Mouse (Mus musculus) forebrain, embryonic 11.5 days (tissue): Measurements from ENCODE around the gene Chrna1. TPM values are rescaled to one million over a fixed set of nuclear protein-coding genes. Genes with fewer than 3 reads are reported as not detected.

Experiments used
- ATAC-seq: fragments of 200-750 bp; cut with Nextera tagmentation; replicated peaks from 2 replicates; pipeline ENCODE4 v1.8.0; 2017; ENCODE audit warnings: moderate TSS enrichment; ENCODE audit not compliant: low FRiP score
- DNase-seq: peaks from one replicate; pipeline ENCODE4 v3.0.0-alpha.2; 2017; ENCODE audit warnings: low spot score
- H3K27ac ChIP-seq: fragments of 300-500 bp; sonication (generic); 2 replicates; pipeline ENCODE4 v1.5.1; 2014; ENCODE audit warnings: low read depth, low read length
- H3K27me3 ChIP-seq: fragments of 300-500 bp; sonication (generic); 2 replicates; pipeline ENCODE4 v1.6.1; 2014; ENCODE audit warnings: mild to moderate bottlenecking, low read length, mixed read lengths; ENCODE audit not compliant: control insufficient read depth, insufficient read depth
- H3K36me3 ChIP-seq: fragments of 300-500 bp; sonication (generic); 2 replicates; pipeline ENCODE4 v1.6.1; 2014; ENCODE audit warnings: mild to moderate bottlenecking, low read length, moderate library complexity, mixed read lengths; ENCODE audit not compliant: control insufficient read depth, insufficient read depth
- H3K4me1 ChIP-seq: fragments of 300-500 bp; sonication (generic); replicated peaks from 2 replicates; pipeline ENCODE4 v1.6.1; 2014; ENCODE audit warnings: low read length, mixed read lengths; ENCODE audit not compliant: control insufficient read depth, insufficient read depth
- H3K4me2 ChIP-seq: fragments of 300-500 bp; sonication (generic); 2 replicates; pipeline ENCODE4 v1.6.1; 2014; ENCODE audit warnings: low read depth, mild to moderate bottlenecking, low read length, moderate library complexity, mixed read lengths; ENCODE audit not compliant: severe bottlenecking
- H3K4me3 ChIP-seq: fragments of 300-500 bp; sonication (generic); 2 replicates; pipeline ENCODE4 v1.5.1; 2014; ENCODE audit warnings: low read depth, low read length
- H3K9ac ChIP-seq: fragments of 300-500 bp; sonication (generic); 2 replicates; pipeline ENCODE4 v1.6.1; 2014; ENCODE audit warnings: low read length
- H3K9me3 ChIP-seq: fragments of 300-500 bp; sonication (generic); 2 replicates; pipeline ENCODE4 v1.6.1; 2016; ENCODE audit warnings: low read length, mixed read lengths; ENCODE audit not compliant: control insufficient read depth
- WGBS: fragments of 180-500 bp; shearing (Covaris S2); extraction: QIAGEN DNeasy Blood & Tissue Kit; methylation state at CpG from one replicate; pipeline ENCODE4 v1.1.7; 2014; 5-methylcytosine and 5-hydroxymethylcytosine counted together
- polyA plus RNA-seq: library from polyadenylated mRNA; unstranded; fragments of >200 nt; fragmentation: Nextera tagmentation; extraction: Ambion mirVana; gene quantifications from 2 replicates; pipeline ENCODE4 v1.2.1, GENCODE M21; 2014

The Chrna1 gene
- polyA plus RNA-seq, 1 experiment from 2014 or later: 0.32 TPM

GRCm38 (mm10) chr2:73518311-73518710 lies 61.8 kb downstream of the Chrna1 start:
- WGBS: 77% methylated on average over 2 of the region's 2 CpGs
- no peak for ATAC-seq

GRCm38 (mm10) chr2:73514178-73514577 lies 66.0 kb downstream of the Chrna1 start:
- no peak overlapping the region for H3K4me3 ChIP-seq
- no peaks in the 10 kb centered on the region for H3K36me3 ChIP-seq
- 90% methylated on average over 6 of the region's 6 CpGs for WGBS
- no peaks in the 10 kb centered on the region for H3K4me1 ChIP-seq
- no peak overlapping the region for H3K9ac ChIP-seq
- DNase-seq (peak; percentile 15), ATAC-seq (no peak)
- no peaks in the 10 kb centered on the region for H3K9me3 ChIP-seq
- H3K4me2 ChIP-seq: no peak overlapping the region
- no peaks in the 10 kb centered on the region for H3K27me3 ChIP-seq
- H3K27ac ChIP-seq: no peak overlapping the region

More at GRCm38 (mm10) chr2:73518311-73518710, 61.8 kb downstream of the Chrna1 start:
- H3K9ac ChIP-seq: no peak overlapping the region
- 0 out of 2 replicates have a peak, but pooled peaks cover 3% of the 10 kb centered on the region for H3K4me1 ChIP-seq
- no peak overlapping the region for H3K27ac ChIP-seq
- no peak for DNase-seq
- no peak overlapping the region for H3K4me3 ChIP-seq
- H3K27me3 ChIP-seq: no peaks in the 10 kb centered on the region
- no peaks in the 10 kb centered on the region for H3K36me3 ChIP-seq
- no peaks in the 10 kb centered on the region for H3K9me3 ChIP-seq
- H3K4me2 ChIP-seq: no peak overlapping the region

Other genes starting within 250 kb of the Chrna1 start
- gene Gpr155, start 193.8 kb downstream of the Chrna1 start, polyA plus RNA-seq: 2.6 and 2.7 TPM in 2 replicates
- gene Wipf1, start 50.6 kb downstream of the Chrna1 start, polyA plus RNA-seq: 8.6 and 10.9 TPM in 2 replicates
- 62.2 and 63.4 TPM in 2 replicates for gene Chn1, start 195.0 kb upstream of the Chrna1 start, polyA plus RNA-seq